ENCODE assay signal across 8 mouse cellular contexts in genomic region chr19:29251958-29252801, GRCm38 (mm10). TPM values are rescaled to one million over a fixed set of nuclear protein-coding genes. Genes with fewer than 3 reads are reported as not detected.
A peak's percentile ranks its signal among the peaks of the same experiment; 100 is the strongest.
DNase-seq lines count a peak whose midpoint lies in the region; ATAC-seq and TF ChIP-seq lines count a peak whose summit lies in the region.

No protein-coding gene starts in this region.

- no peak for TF ChIP-seq CTCF in heart, adult 2 months (IDR thresholded peaks at IDR 0.05)

- peaks cover 18% of the 10 kb centered on the region for H3K36me3 ChIP-seq in heart, adult 2 months (ENCODE audit: control insufficient read depth, insufficient read depth, low read length)
- H3K36me3 ChIP-seq in embryonic facial prominence, embryonic 14.5 days (ENCODE audit: control insufficient read depth, insufficient read depth, low read length), result no peaks in the 10 kb centered on the region
- no peaks in the 10 kb centered on the region for H3K36me3 ChIP-seq in hindbrain, embryonic 14.5 days (replicated peaks; ENCODE audit: control insufficient read depth, insufficient read depth)
- H3K36me3 ChIP-seq in limb, embryonic 15.5 days, result no peaks in the 10 kb centered on the region
- H3K36me3 ChIP-seq in neural tube, embryonic 12.5 days, result no peaks in the 10 kb centered on the region

- no peak for TF ChIP-seq EP300 in heart, adult 2 months (IDR thresholded peaks at IDR 0.05; ENCODE audit: insufficient read depth, low read depth, low read length)

- 1% methylated on average over 44 of the region's 44 CpGs for WGBS in heart, adult 2 months
- under 1% methylated on average over 27 of the region's 44 CpGs for WGBS in embryonic facial prominence, embryonic 14.5 days
- under 1% methylated on average over 39 of the region's 44 CpGs for WGBS in hindbrain, embryonic 14.5 days
- under 1% methylated on average over 44 of the region's 44 CpGs for WGBS in limb, embryonic 15.5 days
- WGBS in neural tube, embryonic 12.5 days, result under 1% methylated on average over 44 of the region's 44 CpGs

- peak overlapping the region; percentile 94 for H3K4me3 ChIP-seq in heart, adult 2 months
- peak overlapping the region; percentile 85 for H3K4me3 ChIP-seq in embryonic facial prominence, embryonic 14.5 days (ENCODE audit: low read depth, low read length)
- peak overlapping the region; percentile 97 for H3K4me3 ChIP-seq in hindbrain, embryonic 14.5 days (replicated peaks; ENCODE audit: low read length)
- H3K4me3 ChIP-seq in limb, embryonic 15.5 days, result peak overlapping the region; percentile 95
- peak overlapping the region; percentile 73 for H3K4me3 ChIP-seq in neural tube, embryonic 12.5 days

- no peak for TF ChIP-seq POLR2A in heart, adult 2 months (IDR thresholded peaks at IDR 0.05; ENCODE audit: insufficient read depth, low read depth, low read length)

- DNase-seq in heart, adult 2 months, result peak in 1 of 2 experiments; percentile 51
- no peak for DNase-seq in heart, postnatal 25 days (ENCODE audit: low spot score)
- peak; percentile 48 for DNase-seq in Muller cell, postnatal 12 days (ENCODE audit: inconsistent ontology term)
- peak; percentile 59 for DNase-seq in embryonic facial prominence, embryonic 14.5 days (ENCODE audit: low spot score)
- peak; percentile 43 for DNase-seq in hindbrain, embryonic 14.5 days (ENCODE audit: low spot score)
- peak; percentile 69 for DNase-seq in thymus, postnatal 14 days

- ATAC-seq in embryonic facial prominence, embryonic 14.5 days (ENCODE audit: low read depth), result peak; percentile 48
- peak; percentile 66 for ATAC-seq in hindbrain, embryonic 14.5 days (ENCODE audit: low FRiP score)
- ATAC-seq in limb, embryonic 15.5 days (ENCODE audit: insufficient number of reproducible peaks, low FRiP score, low TSS enrichment, low read depth), result peak; percentile 40; the same call in 1 of the 2 replicates
- peak; percentile 70 for ATAC-seq in neural tube, embryonic 12.5 days (ENCODE audit: low FRiP score, low read depth)

- peak overlapping the region; percentile 99 for H3K9ac ChIP-seq in heart, adult 2 months (ENCODE audit: low read depth, low read length)
- H3K9ac ChIP-seq in embryonic facial prominence, embryonic 14.5 days (ENCODE audit: low read depth, low read length), result peak overlapping the region; percentile 96
- peak overlapping the region; percentile 98 for H3K9ac ChIP-seq in hindbrain, embryonic 14.5 days
- peak overlapping the region; percentile 94 for H3K9ac ChIP-seq in limb, embryonic 15.5 days
- H3K9ac ChIP-seq in neural tube, embryonic 12.5 days, result peak overlapping the region; percentile 92

- H3K4me1 ChIP-seq in heart, adult 2 months (ENCODE audit: control insufficient read depth, insufficient read depth, low read length), result peaks cover 11% of the 10 kb centered on the region
- peaks cover 22% of the 10 kb centered on the region for H3K4me1 ChIP-seq in embryonic facial prominence, embryonic 14.5 days (ENCODE audit: control insufficient read depth, insufficient read depth, low read length)
- peaks cover 56% of the 10 kb centered on the region for H3K4me1 ChIP-seq in hindbrain, embryonic 14.5 days (replicated peaks; ENCODE audit: control insufficient read depth, insufficient read depth, low read length)
- H3K4me1 ChIP-seq in limb, embryonic 15.5 days, result peaks cover 28% of the 10 kb centered on the region
- H3K4me1 ChIP-seq in neural tube, embryonic 12.5 days, result peaks cover 38% of the 10 kb centered on the region

- H3K27me3 ChIP-seq in heart, adult 2 months (ENCODE audit: control insufficient read depth, insufficient read depth, low read length), result no peaks in the 10 kb centered on the region
- no peaks in the 10 kb centered on the region for H3K27me3 ChIP-seq in embryonic facial prominence, embryonic 14.5 days (replicated peaks; ENCODE audit: control insufficient read depth, insufficient read depth, low read length)
- H3K27me3 ChIP-seq in hindbrain, embryonic 14.5 days (ENCODE audit: control insufficient read depth, insufficient read depth, low read length), result no peaks in the 10 kb centered on the region
- H3K27me3 ChIP-seq in limb, embryonic 15.5 days, result no peaks in the 10 kb centered on the region
- H3K27me3 ChIP-seq in neural tube, embryonic 12.5 days (replicated peaks), result no peaks in the 10 kb centered on the region

- H3K27ac ChIP-seq in heart, adult 2 months, result peak overlapping the region; percentile 97
- H3K27ac ChIP-seq in embryonic facial prominence, embryonic 14.5 days (replicated peaks; ENCODE audit: low read depth, low read length), result peak overlapping the region; percentile 97
- H3K27ac ChIP-seq in hindbrain, embryonic 14.5 days, result peak overlapping the region; percentile 98
- peak overlapping the region; percentile 96 for H3K27ac ChIP-seq in limb, embryonic 15.5 days
- H3K27ac ChIP-seq in neural tube, embryonic 12.5 days, result peak overlapping the region; percentile 96

- peaks cover 4% of the 10 kb centered on the region for H3K79me2 ChIP-seq in heart, adult 2 months (replicated peaks; ENCODE audit: control insufficient read depth, insufficient read depth, low read length)

- H3K4me2 ChIP-seq in embryonic facial prominence, embryonic 14.5 days (ENCODE audit: low read depth, low read length), result peak overlapping the region; percentile 79
- peak overlapping the region; percentile 90 for H3K4me2 ChIP-seq in hindbrain, embryonic 14.5 days (replicated peaks)
- H3K4me2 ChIP-seq in limb, embryonic 15.5 days, result peak overlapping the region; percentile 76
- peak overlapping the region; percentile 73 for H3K4me2 ChIP-seq in neural tube, embryonic 12.5 days (replicated peaks)

- intact Hi-C loops in heart, adult 2 months (cut with DNase I), result loop anchor here (2.0 to 10.0 kb wide), 8 partner anchors 110 to 783 kb away; partner anchors contain the start of genes 9930021J03Rik, Ak3, Cdc37l1 and Rcl1
- intact Hi-C loops in heart, postnatal 25 days (cut with DNase I), result loop anchor here (2.0 to 5.0 kb wide), 7 partner anchors 110 to 475 kb away; partner anchors contain the start of genes Ak3, Cdc37l1 and Rcl1

- H3K9me3 ChIP-seq in embryonic facial prominence, embryonic 14.5 days (ENCODE audit: control insufficient read depth, low read length), result no peaks in the 10 kb centered on the region
- no peaks in the 10 kb centered on the region for H3K9me3 ChIP-seq in hindbrain, embryonic 14.5 days (ENCODE audit: control insufficient read depth, low read length)
- H3K9me3 ChIP-seq in limb, embryonic 15.5 days, result no peaks in the 10 kb centered on the region
- no peaks in the 10 kb centered on the region for H3K9me3 ChIP-seq in neural tube, embryonic 12.5 days

RNA-seq across cellular contexts. Expression of gene Jak2, which starts 0.6 kb away (rescaled TPM):
- total RNA-seq in heart, adult 2 months (2021), result 10 to 100 TPM; 17.8 to 19.5 TPM
- polyA plus RNA-seq in heart, adult 2 months (2012; rRNA removed), result 4.3 and 9.1 TPM in 2 replicates
- total RNA-seq in heart, postnatal 25 days (2021), result 10 to 100 TPM; 16.6 to 17.7 TPM
- polyA plus RNA-seq in embryonic facial prominence, embryonic 14.5 days (2014; fragmentation: Nextera tagmentation; extraction: Ambion mirVana), result 15.3 and 16.2 TPM in 2 replicates
- polyA plus RNA-seq in hindbrain, embryonic 14.5 days (2014; fragmentation: Nextera tagmentation; extraction: Ambion mirVana), result 20.3 and 23.5 TPM in 2 replicates
- polyA plus RNA-seq in limb, embryonic 15.5 days (2015; fragmentation: Nextera tagmentation; extraction: Ambion mirVana), result 7.0 and 8.8 TPM in 2 replicates
- polyA plus RNA-seq in neural tube, embryonic 12.5 days (2016; fragmentation: Nextera tagmentation; extraction: Ambion mirVana), result 14.0 and 14.7 TPM in 2 replicates
